Mouse (Mus musculus) cerebellum, adult 8-10 months (tissue): ENCODE data around the gene Strip1.

Source experiments
- DNase-seq: peaks from one replicate; pipeline ENCODE4 v3.0.0; 2022

The Strip1 gene

GRCm38 (mm10) chr3:107591612-107592011, 39.9 kb downstream of the Strip1 start:
- no peak for DNase-seq

- no peak for DNase-seq
These were observed 45.0 kb downstream of the Strip1 start for GRCm38 (mm10) chr3:107586504-107586903.

GRCm38 (mm10) chr3:107583893-107584292, 47.6 kb downstream of the Strip1 start:
- no peak for DNase-seq

- no peak for DNase-seq
These were observed 48.4 kb downstream of the Strip1 start for GRCm38 (mm10) chr3:107582875-107583767.

GRCm38 (mm10) chr3:107582130-107582874, 49.2 kb downstream of the Strip1 start:
- DNase-seq: no peak

- no peak for DNase-seq
These were observed 50.1 kb downstream of the Strip1 start for GRCm38 (mm10) chr3:107581103-107582010.

GRCm38 (mm10) chr3:107579466-107579865, 52.0 kb downstream of the Strip1 start:
- peak; percentile 79 for DNase-seq

- no peak for DNase-seq
These were observed 53.6 kb downstream of the Strip1 start for GRCm38 (mm10) chr3:107577810-107578390.

- no peak for DNase-seq
These were observed 54.7 kb downstream of the Strip1 start for GRCm38 (mm10) chr3:107576807-107577206.

- no peak for DNase-seq
These were observed 60.3 kb downstream of the Strip1 start for GRCm38 (mm10) chr3:107571205-107571604.

GRCm38 (mm10) chr3:107568721-107569120, 62.8 kb downstream of the Strip1 start:
- no peak for DNase-seq

- DNase-seq: no peak
These were observed 63.7 kb downstream of the Strip1 start for GRCm38 (mm10) chr3:107567766-107568165.

GRCm38 (mm10) chr3:107565331-107565730, 66.2 kb downstream of the Strip1 start:
- DNase-seq: no peak

GRCm38 (mm10) chr3:107563880-107564279, 67.6 kb downstream of the Strip1 start:
- DNase-seq: no peak

GRCm38 (mm10) chr3:107562591-107562990, 68.9 kb downstream of the Strip1 start:
- DNase-seq: no peak
